ENCODE assay signal across 8 mouse cellular contexts in genomic region chr10:127755770-127756468, GRCm38 (mm10). TPM values are rescaled to one million over a fixed set of nuclear protein-coding genes. Genes with fewer than 3 reads are reported as not detected.
DNase-seq lines count a peak whose midpoint lies in the region; ATAC-seq and TF ChIP-seq lines count a peak whose summit lies in the region.

No protein-coding gene starts in this region.

- no peak overlapping the region for H3K9ac ChIP-seq in neural tube, embryonic 12.5 days
- H3K9ac ChIP-seq in limb, embryonic 14.5 days (ENCODE audit: low read depth, low read length, severe bottlenecking) = no peak overlapping the region
- H3K9ac ChIP-seq in midbrain, embryonic 15.5 days = no peak overlapping the region

- H3K27ac ChIP-seq in neural tube, embryonic 12.5 days = no peak overlapping the region
- no peak overlapping the region for H3K27ac ChIP-seq in limb, embryonic 14.5 days (replicated peaks; ENCODE audit: low read depth, low read length)
- H3K27ac ChIP-seq in midbrain, embryonic 15.5 days = no peak overlapping the region

- H3K9me3 ChIP-seq in neural tube, embryonic 12.5 days = 0 out of 2 replicates have a peak, but pooled peaks cover 2% of the 10 kb centered on the region
- H3K9me3 ChIP-seq in limb, embryonic 14.5 days (ENCODE audit: control insufficient read depth, low read length) = no peaks in the 10 kb centered on the region
- no peaks in the 10 kb centered on the region for H3K9me3 ChIP-seq in midbrain, embryonic 15.5 days

- TF ChIP-seq POLR2A in limb, embryonic 14.5 days (IDR thresholded peaks at IDR 0.05; ENCODE audit: borderline replicate concordance, extremely low read depth, insufficient read depth, insufficient read length) = no peak

- intact Hi-C loops in heart, postnatal 36 days (cut with DNase I) = no loop called here

- no peaks in the 10 kb centered on the region for H3K4me1 ChIP-seq in neural tube, embryonic 12.5 days
- H3K4me1 ChIP-seq in limb, embryonic 14.5 days (ENCODE audit: control insufficient read depth, insufficient read depth, low read length) = no peaks in the 10 kb centered on the region; the same call in 1 of the 2 replicates
- no peaks in the 10 kb centered on the region for H3K4me1 ChIP-seq in midbrain, embryonic 15.5 days

- H3K27me3 ChIP-seq in neural tube, embryonic 12.5 days (replicated peaks) = no peaks in the 10 kb centered on the region
- H3K27me3 ChIP-seq in limb, embryonic 14.5 days (ENCODE audit: control insufficient read depth, insufficient read depth, low read length) = no peaks in the 10 kb centered on the region
- H3K27me3 ChIP-seq in midbrain, embryonic 15.5 days (replicated peaks) = no peaks in the 10 kb centered on the region

- DNase-seq in neural tube, embryonic 10.5 days (ENCODE audit: extremely low spot score, low spot score) = no peak
- DNase-seq in heart, postnatal 36 days = peak; percentile 43 to 52
- DNase-seq in limb, embryonic 14.5 days (ENCODE audit: low spot score) = no peak
- no peak for DNase-seq in MN1 (ENCODE audit: low spot score)
- no peak for DNase-seq in spleen, adult 12 weeks (ENCODE audit: low spot score)

- H3K36me3 ChIP-seq in neural tube, embryonic 12.5 days = no peaks in the 10 kb centered on the region
- H3K36me3 ChIP-seq in limb, embryonic 14.5 days (ENCODE audit: control insufficient read depth, insufficient read depth, low read length) = no peaks in the 10 kb centered on the region
- H3K36me3 ChIP-seq in midbrain, embryonic 15.5 days (replicated peaks) = no peaks in the 10 kb centered on the region

- 43% methylated on average over 18 of the region's 18 CpGs for WGBS in neural tube, embryonic 12.5 days
- WGBS in limb, embryonic 14.5 days = 46% methylated on average over 17 of the region's 18 CpGs
- WGBS in midbrain, embryonic 15.5 days = 53% methylated on average over 18 of the region's 18 CpGs

- peak overlapping the region; percentile 29 for H3K4me2 ChIP-seq in neural tube, embryonic 12.5 days (replicated peaks)
- peak overlapping the region; percentile 20 for H3K4me2 ChIP-seq in limb, embryonic 14.5 days (replicated peaks; ENCODE audit: low read depth, low read length, severe bottlenecking)
- peak overlapping the region; percentile 26 for H3K4me2 ChIP-seq in midbrain, embryonic 15.5 days

- H3K4me3 ChIP-seq in neural tube, embryonic 12.5 days = no peak overlapping the region
- H3K4me3 ChIP-seq in limb, embryonic 14.5 days (replicated peaks; ENCODE audit: low read length) = no peak overlapping the region
- no peak overlapping the region for H3K4me3 ChIP-seq in midbrain, embryonic 15.5 days

- ATAC-seq in neural tube, embryonic 12.5 days (ENCODE audit: low FRiP score, low read depth) = no peak
- ATAC-seq in limb, embryonic 14.5 days (ENCODE audit: low FRiP score, low read depth) = no peak
- ATAC-seq in midbrain, embryonic 15.5 days (replicated peaks) = no peak
- no peak for ATAC-seq in monocyte, adult 5-6 weeks (replicated peaks; ENCODE audit: insufficient number of reproducible peaks, low FRiP score, low TSS enrichment, poor library complexity, severe bottlenecking)

RNA-seq across cellular contexts. Expression of gene Rdh1, which starts 3.6 kb away (rescaled TPM):
- polyA plus RNA-seq in neural tube, embryonic 12.5 days (2016; fragmentation: Nextera tagmentation; extraction: Ambion mirVana) = 0.05 and 0.09 TPM in 2 replicates
- under 1 TPM in 1 of 2 experiments, not detected in 1; 0.08 TPM for total RNA-seq in heart, postnatal 36 days (2021)
- polyA plus RNA-seq in limb, embryonic 14.5 days (2012; rRNA removed) = 0.11 and 0.12 TPM in 2 replicates
- 0.08 TPM in 1 of 2 replicates, not detected in the other for polyA plus RNA-seq in limb, embryonic 14.5 days (2014; fragmentation: Nextera tagmentation; extraction: Ambion mirVana)
- not detected in 2 replicates for polyA plus RNA-seq in midbrain, embryonic 15.5 days (2015; fragmentation: Nextera tagmentation; extraction: Ambion mirVana)
- not detected in 3 replicates for total RNA-seq in monocyte, adult 5-6 weeks (2017)

RNA-seq across cellular contexts. Expression of gene Rdh16f1, which starts 3.7 kb away (rescaled TPM):
- polyA plus RNA-seq in neural tube, embryonic 12.5 days (2016; fragmentation: Nextera tagmentation; extraction: Ambion mirVana) = not detected in 2 replicates
- under 1 TPM in 1 of 2 experiments, not detected in 1; 0.11 TPM for total RNA-seq in heart, postnatal 36 days (2021)
- polyA plus RNA-seq in limb, embryonic 14.5 days (2012; rRNA removed) = 0.15 and 0.16 TPM in 2 replicates
- 0.59 TPM in 1 of 2 replicates, not detected in the other for polyA plus RNA-seq in limb, embryonic 14.5 days (2014; fragmentation: Nextera tagmentation; extraction: Ambion mirVana)
- polyA plus RNA-seq in midbrain, embryonic 15.5 days (2015; fragmentation: Nextera tagmentation; extraction: Ambion mirVana) = not detected in 2 replicates
- not detected in 3 replicates for total RNA-seq in monocyte, adult 5-6 weeks (2017)

RNA-seq across cellular contexts. Expression of gene Gpr182, which starts 4.4 kb away (rescaled TPM):
- 0.28 and 0.41 TPM in 2 replicates for polyA plus RNA-seq in neural tube, embryonic 12.5 days (2016; fragmentation: Nextera tagmentation; extraction: Ambion mirVana)
- total RNA-seq in heart, postnatal 36 days (2021) = 1 to 10 TPM; 3.5 to 4.0 TPM
- 0.88 and 1.4 TPM in 2 replicates for polyA plus RNA-seq in limb, embryonic 14.5 days (2012; rRNA removed)
- polyA plus RNA-seq in limb, embryonic 14.5 days (2014; fragmentation: Nextera tagmentation; extraction: Ambion mirVana) = 0.39 and 0.40 TPM in 2 replicates
- 1.2 and 1.8 TPM in 2 replicates for polyA plus RNA-seq in midbrain, embryonic 15.5 days (2015; fragmentation: Nextera tagmentation; extraction: Ambion mirVana)
- total RNA-seq in monocyte, adult 5-6 weeks (2017) = not detected in 3 replicates

RNA-seq across cellular contexts. Expression of gene Zbtb39, which starts 16.6 kb away (rescaled TPM):
- 4.9 and 5.5 TPM in 2 replicates for polyA plus RNA-seq in neural tube, embryonic 12.5 days (2016; fragmentation: Nextera tagmentation; extraction: Ambion mirVana)
- total RNA-seq in heart, postnatal 36 days (2021) = 1 to 10 TPM; 6.8 to 7.8 TPM
- 10.7 and 12.5 TPM in 2 replicates for polyA plus RNA-seq in limb, embryonic 14.5 days (2012; rRNA removed)
- polyA plus RNA-seq in limb, embryonic 14.5 days (2014; fragmentation: Nextera tagmentation; extraction: Ambion mirVana) = 4.2 and 4.4 TPM in 2 replicates
- 4.0 and 4.2 TPM in 2 replicates for polyA plus RNA-seq in midbrain, embryonic 15.5 days (2015; fragmentation: Nextera tagmentation; extraction: Ambion mirVana)
- total RNA-seq in monocyte, adult 5-6 weeks (2017) = 4.8 to 9.7 TPM (median 6.3 TPM) in 3 replicates

RNA-seq across cellular contexts. Expression of gene Rdh9, which starts 20.3 kb away (rescaled TPM):
- polyA plus RNA-seq in neural tube, embryonic 12.5 days (2016; fragmentation: Nextera tagmentation; extraction: Ambion mirVana) = 0.09 and 0.10 TPM in 2 replicates
- total RNA-seq in heart, postnatal 36 days (2021) = under 1 TPM in 1 of 2 experiments, not detected in 1; 0.36 TPM
- 0.26 and 0.33 TPM in 2 replicates for polyA plus RNA-seq in limb, embryonic 14.5 days (2012; rRNA removed)
- 0.30 TPM in 1 of 2 replicates, not detected in the other for polyA plus RNA-seq in limb, embryonic 14.5 days (2014; fragmentation: Nextera tagmentation; extraction: Ambion mirVana)
- 0.12 and 0.31 TPM in 2 replicates for polyA plus RNA-seq in midbrain, embryonic 15.5 days (2015; fragmentation: Nextera tagmentation; extraction: Ambion mirVana)
- 0.19 to 1.2 TPM (median 1.0 TPM) in 3 replicates for total RNA-seq in monocyte, adult 5-6 weeks (2017)

Comparison
In these comparisons a context has a peak if more than half of its experiments do, and no peak if none do; other contexts are left out.
1. DNase-seq: peak in heart, postnatal 36 days (2 of 2); none in neural tube, embryonic 10.5 days (single experiment), limb, embryonic 14.5 days (single experiment), MN1 (single experiment) and spleen, adult 12 weeks (single experiment).
2. Peak in every context shown above with its lines, with median percentiles within 50 percentile points of each other: H3K4me2 ChIP-seq.